Mouse (Mus musculus): ENCODE results near the gene Cdk14. TPM values are rescaled to one million over a fixed set of nuclear protein-coding genes. Genes with fewer than 3 reads are reported as not detected.
A peak's percentile ranks its signal among the peaks of the same experiment; 100 is the strongest.

The Cdk14 gene
- polyA plus RNA-seq, 1 experiment from 2014 or later = 21.8 TPM

DNA sequence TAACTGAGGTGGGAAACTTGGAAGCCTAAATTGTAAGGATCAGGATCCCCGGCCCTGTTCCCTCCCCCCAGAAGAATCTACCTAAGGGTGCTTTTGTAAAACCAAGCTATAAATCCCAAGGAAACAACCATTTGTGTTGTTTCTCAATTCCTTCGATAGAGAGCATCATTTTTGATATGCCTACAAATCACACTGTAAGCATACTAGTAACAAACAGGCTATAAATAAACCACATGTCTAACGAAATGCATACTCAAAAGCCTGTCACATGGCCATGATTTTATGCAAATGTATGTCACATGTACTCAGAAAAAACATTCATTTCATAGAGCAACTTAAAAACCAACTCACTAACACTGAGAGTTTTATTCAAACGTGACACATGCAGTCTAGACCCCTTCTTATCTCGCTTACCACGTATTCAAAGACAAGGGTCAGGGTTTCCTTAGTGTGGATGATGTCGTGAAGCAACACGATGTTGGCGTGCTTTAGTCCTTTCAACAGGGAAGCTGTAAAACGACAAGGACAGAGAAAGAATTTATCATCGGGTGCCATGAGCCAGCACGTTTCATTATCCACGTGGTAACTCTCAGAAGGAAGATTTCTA, 285.1 kb downstream of the Cdk14 start:
- peaks cover 22% of the 10 kb centered on the region for H3K4me1 ChIP-seq
- H3K27me3 ChIP-seq = no peaks in the 10 kb centered on the region
- no peaks in the 10 kb centered on the region for H3K9me3 ChIP-seq (replicated peaks)
- H3K9ac ChIP-seq = no peak overlapping the region
- ATAC-seq = peak; percentile 54
- H3K4me3 ChIP-seq = no peak overlapping the region
- no peak overlapping the region for H3K4me2 ChIP-seq
- no peaks in the 10 kb centered on the region for H3K36me3 ChIP-seq (ENCODE audit: poor library complexity, severe bottlenecking)
- peak overlapping the region; percentile 57 for H3K27ac ChIP-seq
- WGBS = 66% methylated on average over 13 of the region's 13 CpGs

DNA sequence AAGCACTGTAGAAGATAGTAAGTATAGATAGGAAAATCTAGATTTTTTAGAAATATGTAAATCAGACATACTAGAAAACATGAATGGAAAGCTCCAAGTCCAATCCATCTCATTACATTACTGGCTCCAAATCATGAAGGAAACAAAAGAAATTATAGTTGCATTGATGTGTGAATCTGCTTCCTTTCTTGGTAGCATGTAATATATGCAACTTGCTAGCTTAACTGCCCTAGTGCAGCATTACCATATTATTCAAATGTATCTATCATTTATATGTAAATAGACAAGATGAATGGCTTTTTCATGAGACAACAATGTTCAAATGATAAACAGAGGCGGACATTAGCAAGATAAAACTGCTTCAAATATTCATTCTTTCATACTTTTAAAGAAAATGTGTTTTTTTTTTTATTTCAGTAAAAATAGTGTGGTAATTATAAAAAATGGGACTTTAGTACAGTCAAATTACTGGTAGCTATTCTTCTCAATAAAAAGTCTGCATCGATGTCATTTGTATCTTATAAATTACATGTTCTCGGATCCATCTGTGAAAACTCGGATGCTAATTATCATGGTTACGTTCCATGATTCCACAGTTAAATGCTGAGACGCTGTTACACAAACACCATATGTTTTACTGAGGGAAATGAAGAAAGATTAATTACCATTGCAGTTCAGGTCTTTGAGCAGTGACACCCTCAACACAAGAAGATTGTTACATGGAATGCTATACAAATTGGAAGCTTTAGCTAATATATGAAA, 285.8 kb downstream of the Cdk14 start:
- Histone ChIP-seq H3K27me3 (no peaks in the 10 kb centered on the region), H3K36me3 (ENCODE audit: poor library complexity, severe bottlenecking) (no peaks in the 10 kb centered on the region), H3K9ac (no peak overlapping the region), H3K4me3 (no peak overlapping the region), H3K9me3 (replicated peaks) (no peaks in the 10 kb centered on the region), H3K4me2 (no peak overlapping the region), H3K27ac (peak overlapping the region; percentile 57), H3K4me1 (peaks cover 22% of the 10 kb centered on the region)
- peak; percentile 86 for ATAC-seq
- 45% methylated on average over 6 of the region's 6 CpGs for whole genome bisulfite sequencing

- H3K27ac ChIP-seq = no peak overlapping the region
- H3K4me1 ChIP-seq = peaks cover 11% of the 10 kb centered on the region
- no peaks in the 10 kb centered on the region for H3K36me3 ChIP-seq (ENCODE audit: poor library complexity, severe bottlenecking)
- no peak overlapping the region for H3K4me3 ChIP-seq
- no peak for ATAC-seq
- no peaks in the 10 kb centered on the region for H3K9me3 ChIP-seq (replicated peaks)
- no peak overlapping the region for H3K9ac ChIP-seq
- H3K27me3 ChIP-seq = no peaks in the 10 kb centered on the region
- no peak overlapping the region for H3K4me2 ChIP-seq
- 70% methylated on average over 1 of the region's 1 CpGs for WGBS
Measured at GRCm38 (mm10) chr5:5128852-5129251, 291.3 kb downstream of the Cdk14 start.

- Histone ChIP-seq H3K4me1 (no peaks in the 10 kb centered on the region), H3K27ac (no peak overlapping the region), H3K9me3 (replicated peaks) (no peaks in the 10 kb centered on the region), H3K9ac (no peak overlapping the region), H3K36me3 (ENCODE audit: poor library complexity, severe bottlenecking) (no peaks in the 10 kb centered on the region), H3K4me2 (no peak overlapping the region), H3K4me3 (no peak overlapping the region), H3K27me3 (no peaks in the 10 kb centered on the region)
- ATAC-seq = no peak
- 88% methylated on average over 4 of the region's 4 CpGs for WGBS
Measured at GRCm38 (mm10) chr5:5124645-5125044, 295.5 kb downstream of the Cdk14 start.

GRCm38 (mm10) chr5:5116775-5117522, 303.2 kb downstream of the Cdk14 start:
- ATAC-seq = no peak
- Histone ChIP-seq H3K4me3 (no peak overlapping the region), H3K9me3 (replicated peaks) (no peaks in the 10 kb centered on the region), H3K4me2 (no peak overlapping the region), H3K27ac (no peak overlapping the region), H3K9ac (no peak overlapping the region), H3K36me3 (ENCODE audit: poor library complexity, severe bottlenecking) (no peaks in the 10 kb centered on the region), H3K27me3 (no peaks in the 10 kb centered on the region), H3K4me1 (peaks cover 6% of the 10 kb centered on the region; the same call in 1 of the 2 replicates)
- WGBS = 69% methylated on average over 5 of the region's 5 CpGs

GRCm38 (mm10) chr5:5115546-5115945, 304.6 kb downstream of the Cdk14 start:
- H3K4me3 ChIP-seq = no peak overlapping the region
- ATAC-seq = no peak
- no peak overlapping the region for H3K27ac ChIP-seq
- H3K27me3 ChIP-seq = no peaks in the 10 kb centered on the region
- H3K9ac ChIP-seq = no peak overlapping the region
- no peak overlapping the region for H3K4me2 ChIP-seq
- no peaks in the 10 kb centered on the region for H3K36me3 ChIP-seq (ENCODE audit: poor library complexity, severe bottlenecking)
- H3K9me3 ChIP-seq (replicated peaks) = no peaks in the 10 kb centered on the region
- H3K4me1 ChIP-seq = peaks cover 6% of the 10 kb centered on the region; the same call in 1 of the 2 replicates
- WGBS = 86% methylated on average over 1 of the region's 1 CpGs

GRCm38 (mm10) chr5:5109621-5110020, 310.5 kb downstream of the Cdk14 start:
- Histone ChIP-seq H3K36me3 (ENCODE audit: poor library complexity, severe bottlenecking) (no peaks in the 10 kb centered on the region), H3K4me3 (no peak overlapping the region), H3K27ac (no peak overlapping the region), H3K27me3 (no peaks in the 10 kb centered on the region), H3K4me1 (no peaks in the 10 kb centered on the region), H3K9me3 (replicated peaks) (no peaks in the 10 kb centered on the region), H3K4me2 (no peak overlapping the region), H3K9ac (no peak overlapping the region)
- 82% methylated on average over 3 of the region's 3 CpGs for WGBS
- ATAC-seq = no peak

DNA sequence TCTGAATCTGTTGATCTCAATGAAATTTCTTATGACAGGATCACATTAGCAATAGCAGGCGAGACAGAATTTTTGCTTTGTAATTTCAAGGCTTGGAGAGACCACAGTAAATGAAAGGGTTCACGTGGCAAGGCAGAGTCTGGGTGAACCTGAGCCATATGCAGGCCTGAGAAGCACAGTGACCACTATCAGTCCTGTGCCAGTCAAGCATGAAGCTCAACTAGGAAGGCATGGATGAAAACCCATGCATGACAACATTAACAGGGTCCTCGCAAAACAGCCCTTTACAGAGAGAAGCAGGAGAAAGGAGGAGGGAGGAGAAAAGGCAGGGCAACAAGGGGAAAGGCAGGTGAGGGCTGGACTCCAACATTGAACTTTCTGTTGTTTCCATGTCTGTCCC, 311.1 kb downstream of the Cdk14 start:
- Histone ChIP-seq H3K27me3 (no peaks in the 10 kb centered on the region), H3K9ac (no peak overlapping the region), H3K4me3 (no peak overlapping the region), H3K4me1 (no peaks in the 10 kb centered on the region), H3K4me2 (no peak overlapping the region), H3K9me3 (replicated peaks) (no peaks in the 10 kb centered on the region), H3K36me3 (ENCODE audit: poor library complexity, severe bottlenecking) (no peaks in the 10 kb centered on the region), H3K27ac (no peak overlapping the region)
- no peak for ATAC-seq
- WGBS = 91% methylated on average over 3 of the region's 3 CpGs

GRCm38 (mm10) chr5:5096248-5096915, 323.7 kb downstream of the Cdk14 start:
- ATAC-seq = no peak
- 58% methylated on average over 3 of the region's 3 CpGs for WGBS

GRCm38 (mm10) chr5:5092736-5093135, 327.4 kb downstream of the Cdk14 start:
- H3K27ac ChIP-seq = 0 out of 2 replicates have a peak overlapping the region, but pooled peaks have one; percentile 19
- ATAC-seq = peak; percentile 83
- 52% methylated on average over 7 of the region's 7 CpGs for WGBS
- H3K36me3 ChIP-seq (ENCODE audit: poor library complexity, severe bottlenecking) = no peaks in the 10 kb centered on the region
- no peak overlapping the region for H3K4me3 ChIP-seq
- H3K4me1 ChIP-seq = 0 out of 2 replicates have a peak, but pooled peaks cover 3% of the 10 kb centered on the region
- H3K27me3 ChIP-seq = no peaks in the 10 kb centered on the region
- no peak overlapping the region for H3K4me2 ChIP-seq
- no peaks in the 10 kb centered on the region for H3K9me3 ChIP-seq (replicated peaks)
- H3K9ac ChIP-seq = no peak overlapping the region

More at GRCm38 (mm10) chr5:5096248-5096915, 323.7 kb downstream of the Cdk14 start:
- Histone ChIP-seq H3K27ac (no peak overlapping the region), H3K9me3 (replicated peaks) (no peaks in the 10 kb centered on the region), H3K4me1 (no peaks in the 10 kb centered on the region), H3K9ac (no peak overlapping the region), H3K4me2 (no peak overlapping the region), H3K36me3 (ENCODE audit: poor library complexity, severe bottlenecking) (no peaks in the 10 kb centered on the region), H3K4me3 (no peak overlapping the region), H3K27me3 (no peaks in the 10 kb centered on the region)

DNA sequence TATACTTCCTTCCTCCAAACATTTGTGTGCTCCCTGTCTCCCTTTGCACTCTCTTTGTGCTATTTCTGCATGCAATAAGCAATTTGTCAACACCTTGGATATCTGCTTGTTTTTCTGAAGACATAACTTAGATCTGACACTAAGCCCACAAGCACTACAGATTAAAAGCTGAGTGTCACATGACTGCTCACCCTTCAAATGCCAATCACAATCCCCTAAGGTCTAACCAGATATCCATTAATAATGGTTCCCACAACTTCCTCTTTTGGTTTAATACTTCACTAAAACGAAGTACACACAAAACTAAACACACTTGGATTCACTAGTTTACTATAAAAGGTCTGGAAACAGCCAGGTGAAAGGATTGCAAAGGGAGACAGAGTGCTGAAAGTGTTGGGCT, 348.6 kb downstream of the Cdk14 start:
- ATAC-seq = no peak
- no peak overlapping the region for H3K27ac ChIP-seq
- H3K4me1 ChIP-seq = no peaks in the 10 kb centered on the region
- no peaks in the 10 kb centered on the region for H3K27me3 ChIP-seq
- H3K4me3 ChIP-seq = no peak overlapping the region
- H3K9me3 ChIP-seq (replicated peaks) = no peaks in the 10 kb centered on the region
- no peaks in the 10 kb centered on the region; the same call in 1 of the 2 replicates for H3K36me3 ChIP-seq (ENCODE audit: poor library complexity, severe bottlenecking)
- 66% methylated on average over 1 of the region's 1 CpGs for WGBS
- no peak overlapping the region for H3K9ac ChIP-seq
- no peak overlapping the region for H3K4me2 ChIP-seq

DNA sequence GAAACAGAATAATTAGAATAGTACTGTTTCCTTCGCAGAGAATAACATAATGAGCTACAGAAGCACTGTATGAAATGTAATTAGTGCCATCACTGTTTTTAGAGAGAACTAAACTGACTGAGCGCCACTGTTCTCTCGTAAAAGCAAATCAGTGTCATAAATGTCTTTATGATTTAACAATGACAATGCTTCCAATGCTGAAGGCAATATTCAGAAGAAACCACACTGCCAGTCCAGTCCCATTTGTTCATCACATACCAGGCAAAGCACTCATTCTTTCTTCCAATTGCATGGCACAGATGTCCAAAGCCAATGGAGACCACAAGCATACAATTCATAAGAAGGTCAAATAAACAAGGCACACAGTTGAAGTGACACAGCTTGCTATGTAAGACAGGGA, 355.4 kb downstream of the Cdk14 start:
- Histone ChIP-seq H3K36me3 (ENCODE audit: poor library complexity, severe bottlenecking) (no peaks in the 10 kb centered on the region), H3K4me3 (no peak overlapping the region), H3K4me2 (no peak overlapping the region), H3K9ac (no peak overlapping the region), H3K9me3 (replicated peaks) (no peaks in the 10 kb centered on the region), H3K4me1 (no peaks in the 10 kb centered on the region), H3K27me3 (no peaks in the 10 kb centered on the region), H3K27ac (no peak overlapping the region)
- 80% methylated on average over 3 of the region's 3 CpGs for WGBS
- no peak for ATAC-seq
